Mouse (Mus musculus) lung, postnatal 25 days (tissue): ENCODE measurements at regions not wholly inside any gene's neighbourhood (a gene's known extent, or its start where the extent isn't known, plus 50 kb on each side); places are given as distances from the start of the nearest gene placed in this dataset.

Source experiments
- DNase-seq: peaks from one replicate; pipeline ENCODE4 v3.0.0; 2022; ENCODE audit warnings: low spot score

GRCm38 (mm10) chr1:161301348-161302075 lies 50.5 kb upstream of the Prdx6 start:
- no peak for DNase-seq

DNA sequence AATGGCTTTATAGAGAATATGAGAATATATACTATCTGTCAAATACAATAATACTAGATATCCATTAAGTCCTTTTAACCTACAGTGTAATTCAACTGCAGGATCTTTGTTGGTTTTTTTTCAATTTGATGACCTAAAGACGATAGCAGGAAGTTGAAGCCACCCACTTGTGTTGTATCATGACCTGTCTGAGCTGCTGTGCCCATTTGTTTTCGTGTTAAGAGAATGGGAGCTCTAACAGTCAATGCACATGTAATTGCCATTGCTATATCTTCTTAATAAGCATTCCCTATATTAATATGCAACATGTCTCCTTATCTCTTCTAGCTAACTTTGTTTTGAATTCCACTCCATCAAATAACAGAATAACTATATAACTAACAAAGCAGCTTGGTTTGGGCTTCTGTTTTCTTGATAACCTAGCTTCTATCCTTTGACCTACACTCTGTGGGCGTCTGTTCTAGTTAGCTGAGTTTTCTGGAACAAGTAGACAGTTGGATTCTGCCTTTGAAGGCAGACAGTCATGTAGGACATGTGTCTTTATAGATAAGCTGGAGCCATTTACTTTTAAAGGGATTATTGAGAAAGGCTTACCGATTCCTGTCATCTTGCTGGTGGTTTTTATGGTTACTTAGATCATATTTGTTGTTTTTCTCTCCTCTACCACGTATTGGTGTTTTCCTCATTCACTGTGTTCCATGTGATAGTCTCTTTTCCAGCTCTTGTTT lies 55.9 kb upstream of the Prdx6 start:
- no peak for DNase-seq

DNA sequence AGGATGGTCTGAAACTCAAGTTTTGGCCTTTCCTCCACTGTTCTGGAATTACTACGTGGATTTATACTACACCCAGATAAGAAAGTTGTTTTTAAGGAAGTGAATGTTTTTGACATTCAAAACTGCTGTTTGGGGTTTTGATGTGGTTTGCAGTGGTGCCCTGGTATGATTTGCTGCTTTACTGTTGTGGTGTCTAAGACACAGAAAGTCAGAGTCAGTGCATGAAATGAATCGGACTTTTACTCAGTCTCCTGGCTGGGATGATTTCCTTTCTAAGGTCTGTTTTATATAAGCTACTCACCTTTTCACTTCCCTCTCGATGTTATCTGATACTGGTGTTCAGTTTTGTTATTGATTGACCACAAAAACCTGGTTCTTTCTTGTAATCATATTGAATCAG lies 58.2 kb upstream of the Prdx6 start:
- DNase-seq, result peak; percentile 3

- no peak for DNase-seq
Measured at GRCm38 (mm10) chr1:161314078-161314477, 63.1 kb upstream of the Prdx6 start.

GRCm38 (mm10) chr1:161321675-161322074 lies 70.7 kb upstream of the Prdx6 start:
- DNase-seq, result no peak

- no peak for DNase-seq
Measured at GRCm38 (mm10) chr1:161329218-161329617, 66.0 kb upstream of the Tnfsf4 start.

GRCm38 (mm10) chr1:161333151-161333550 lies 62.1 kb upstream of the Tnfsf4 start:
- no peak for DNase-seq

GRCm38 (mm10) chr1:161345111-161345510 lies 50.1 kb upstream of the Tnfsf4 start:
- DNase-seq, result no peak
